Mouse (Mus musculus): ENCODE results near the gene Ltc4s. TPM values are rescaled to one million over a fixed set of nuclear protein-coding genes. Genes with fewer than 3 reads are reported as not detected.

The Ltc4s gene
- not detected in 2 replicates for polyA plus RNA-seq (2012; ENCODE audit: insufficient read depth, insufficient read length, low replicate concordance, missing spikeins)

- 74% methylated on average over 10 of the region's 10 CpGs for WGBS
- H3K4me3 ChIP-seq (ENCODE audit: insufficient read depth, low read depth, low read length), result no peak within 1 kb of the TSS
- no peak within 1 kb of the TSS for H3K27ac ChIP-seq (ENCODE audit: insufficient read depth, low read depth, low read length)
- H3K4me1 ChIP-seq (ENCODE audit: control insufficient read depth, insufficient read depth, low read length), result peaks cover 10% of the 10 kb centered on the region
- TF ChIP-seq POLR2A (IDR thresholded peaks at IDR 0.05; ENCODE audit: insufficient read depth, low read depth, low read length) (no peak), CTCF (IDR thresholded peaks at IDR 0.05; ENCODE audit: insufficient read depth, low read depth, low read length) (no peak)
These were observed at the start of gene Ltc4s for GRCm38 (mm10) chr11:50238324-50238723. Ltc4s (minus strand) TSS chr11:50238616.

- WGBS, result 77% methylated on average over 1 of the region's 1 CpGs
- no peak for TF ChIP-seq POLR2A (IDR thresholded peaks at IDR 0.05; ENCODE audit: insufficient read depth, low read depth, low read length)
- TF ChIP-seq CTCF (IDR thresholded peaks at IDR 0.05; ENCODE audit: insufficient read depth, low read depth, low read length), result no peak
These were observed 48.0 kb upstream of the Ltc4s start for GRCm38 (mm10) chr11:50286428-50286827.

GRCm38 (mm10) chr11:50285696-50286095, 47.3 kb upstream of the Ltc4s start:
- TF ChIP-seq POLR2A (IDR thresholded peaks at IDR 0.05; ENCODE audit: insufficient read depth, low read depth, low read length) (no peak), CTCF (IDR thresholded peaks at IDR 0.05; ENCODE audit: insufficient read depth, low read depth, low read length) (no peak)
- Histone ChIP-seq H3K4me1 (ENCODE audit: control insufficient read depth, insufficient read depth, low read length) (peaks cover 5% of the 10 kb centered on the region; the same call in 1 of the 2 replicates), H3K27ac (ENCODE audit: insufficient read depth, low read depth, low read length) (no peak overlapping the region), H3K4me3 (ENCODE audit: insufficient read depth, low read depth, low read length) (no peak overlapping the region)
- 92% methylated on average over 7 of the region's 7 CpGs for WGBS

More at GRCm38 (mm10) chr11:50286428-50286827, 48.0 kb upstream of the Ltc4s start:
- no peak overlapping the region for H3K27ac ChIP-seq (ENCODE audit: insufficient read depth, low read depth, low read length)
- peaks cover 5% of the 10 kb centered on the region; the same call in 1 of the 2 replicates for H3K4me1 ChIP-seq (ENCODE audit: control insufficient read depth, insufficient read depth, low read length)
- no peak overlapping the region for H3K4me3 ChIP-seq (ENCODE audit: insufficient read depth, low read depth, low read length)

- no peak overlapping the region for H3K4me3 ChIP-seq (ENCODE audit: insufficient read depth, low read depth, low read length)
- peaks cover 5% of the 10 kb centered on the region; the same call in 1 of the 2 replicates for H3K4me1 ChIP-seq (ENCODE audit: control insufficient read depth, insufficient read depth, low read length)
- 83% methylated on average over 5 of the region's 5 CpGs for WGBS
- TF ChIP-seq CTCF (IDR thresholded peaks at IDR 0.05; ENCODE audit: insufficient read depth, low read depth, low read length), result no peak
- TF ChIP-seq POLR2A (IDR thresholded peaks at IDR 0.05; ENCODE audit: insufficient read depth, low read depth, low read length), result no peak
- H3K27ac ChIP-seq (ENCODE audit: insufficient read depth, low read depth, low read length), result no peak overlapping the region
These were observed 46.8 kb upstream of the Ltc4s start for GRCm38 (mm10) chr11:50285263-50285662.

GRCm38 (mm10) chr11:50280053-50280452, 41.6 kb upstream of the Ltc4s start:
- no peak overlapping the region for H3K27ac ChIP-seq (ENCODE audit: insufficient read depth, low read depth, low read length)
- no peak overlapping the region for H3K4me3 ChIP-seq (ENCODE audit: insufficient read depth, low read depth, low read length)
- no peak for TF ChIP-seq CTCF (IDR thresholded peaks at IDR 0.05; ENCODE audit: insufficient read depth, low read depth, low read length)
- peaks cover 6% of the 10 kb centered on the region for H3K4me1 ChIP-seq (ENCODE audit: control insufficient read depth, insufficient read depth, low read length)
- WGBS, result 45% methylated on average over 1 of the region's 1 CpGs

GRCm38 (mm10) chr11:50279005-50279404, 40.6 kb upstream of the Ltc4s start:
- Histone ChIP-seq H3K27ac (ENCODE audit: insufficient read depth, low read depth, low read length) (no peak overlapping the region), H3K4me1 (ENCODE audit: control insufficient read depth, insufficient read depth, low read length) (peaks cover 9% of the 10 kb centered on the region), H3K4me3 (ENCODE audit: insufficient read depth, low read depth, low read length) (no peak overlapping the region)
- TF ChIP-seq CTCF (IDR thresholded peaks at IDR 0.05; ENCODE audit: insufficient read depth, low read depth, low read length) (no peak), POLR2A (IDR thresholded peaks at IDR 0.05; ENCODE audit: insufficient read depth, low read depth, low read length) (no peak)
- WGBS, result 81% methylated on average over 4 of the region's 4 CpGs

GRCm38 (mm10) chr11:50277706-50278105, 39.3 kb upstream of the Ltc4s start:
- 87% methylated on average over 6 of the region's 6 CpGs for WGBS
- Histone ChIP-seq H3K4me1 (ENCODE audit: control insufficient read depth, insufficient read depth, low read length) (peaks cover 10% of the 10 kb centered on the region), H3K27ac (ENCODE audit: insufficient read depth, low read depth, low read length) (no peak overlapping the region), H3K4me3 (ENCODE audit: insufficient read depth, low read depth, low read length) (no peak overlapping the region)
- TF ChIP-seq CTCF (IDR thresholded peaks at IDR 0.05; ENCODE audit: insufficient read depth, low read depth, low read length), result no peak
- no peak for TF ChIP-seq POLR2A (IDR thresholded peaks at IDR 0.05; ENCODE audit: insufficient read depth, low read depth, low read length)

GRCm38 (mm10) chr11:50277025-50277424, 38.6 kb upstream of the Ltc4s start:
- Histone ChIP-seq H3K4me1 (ENCODE audit: control insufficient read depth, insufficient read depth, low read length) (peaks cover 12% of the 10 kb centered on the region), H3K4me3 (ENCODE audit: insufficient read depth, low read depth, low read length) (no peak overlapping the region), H3K27ac (ENCODE audit: insufficient read depth, low read depth, low read length) (no peak overlapping the region)
- TF ChIP-seq POLR2A (IDR thresholded peaks at IDR 0.05; ENCODE audit: insufficient read depth, low read depth, low read length), result no peak
- TF ChIP-seq CTCF (IDR thresholded peaks at IDR 0.05; ENCODE audit: insufficient read depth, low read depth, low read length), result no peak

- WGBS, result 41% methylated on average over 5 of the region's 5 CpGs
- TF ChIP-seq CTCF (IDR thresholded peaks at IDR 0.05; ENCODE audit: insufficient read depth, low read depth, low read length) (no peak), POLR2A (IDR thresholded peaks at IDR 0.05; ENCODE audit: insufficient read depth, low read depth, low read length) (no peak)
- Histone ChIP-seq H3K27ac (ENCODE audit: insufficient read depth, low read depth, low read length) (no peak overlapping the region), H3K4me3 (ENCODE audit: insufficient read depth, low read depth, low read length) (no peak overlapping the region), H3K4me1 (ENCODE audit: control insufficient read depth, insufficient read depth, low read length) (peaks cover 20% of the 10 kb centered on the region)
These were observed 37.2 kb upstream of the Ltc4s start for GRCm38 (mm10) chr11:50275568-50276151.
